Mouse (Mus musculus): ENCODE data around the gene Usb1. TPM values are rescaled to one million over a fixed set of nuclear protein-coding genes. Genes with fewer than 3 reads are reported as not detected.

Gene Usb1
- polyA plus RNA-seq, 1 experiment from 2014 or later, result 48.8 TPM

DNA sequence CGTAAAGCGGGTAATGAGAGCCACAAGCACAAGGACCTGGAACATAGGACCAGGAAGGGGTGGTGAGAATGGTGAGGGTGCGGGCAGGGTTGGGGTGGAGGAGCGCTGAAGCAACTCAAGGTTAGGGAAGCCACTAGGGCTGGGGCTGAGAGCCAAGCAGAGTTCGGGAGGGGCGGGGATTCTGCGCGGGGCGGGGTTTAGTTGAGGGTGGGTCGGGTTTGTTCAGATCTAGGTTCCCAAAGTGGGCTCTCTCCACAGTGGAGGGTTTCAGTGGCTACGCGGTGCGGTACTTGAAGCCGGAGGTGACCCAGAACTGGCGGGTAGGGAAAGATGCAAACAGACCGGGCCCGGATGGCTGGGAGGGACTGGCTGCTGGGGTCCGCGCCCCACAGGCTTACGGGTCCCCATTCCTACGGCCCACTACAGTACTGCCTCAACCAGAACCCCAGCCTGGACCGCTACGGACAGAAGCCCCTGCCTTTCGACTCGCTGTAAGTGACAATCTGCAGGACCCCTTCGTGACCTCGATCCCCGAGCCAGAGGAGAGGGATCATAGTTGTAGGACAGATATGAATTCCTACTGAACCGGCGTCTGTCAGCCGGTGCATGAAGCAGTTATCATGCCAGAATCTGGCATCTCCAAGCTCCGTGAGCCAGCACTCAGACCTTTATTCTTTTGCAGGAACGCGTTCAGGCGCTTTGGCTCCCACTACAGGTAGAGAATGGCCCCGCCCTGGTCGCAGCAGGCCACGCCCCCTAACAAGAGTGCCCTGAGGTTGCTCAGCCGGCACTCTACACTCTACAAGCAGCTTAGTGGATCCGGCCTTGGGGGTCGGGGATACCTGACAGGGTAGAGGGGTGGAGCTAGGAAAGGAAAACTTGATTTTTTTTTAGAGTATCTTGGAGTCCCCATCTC, 11.6 kb upstream of the Usb1 start:
- Histone ChIP-seq H3K4me3 (peak overlapping the region; percentile 49), H3K36me3 (peaks cover 19% of the 10 kb centered on the region), H3K27me3 (ENCODE audit: insufficient read depth, poor library complexity, severe bottlenecking) (peaks cover 36% of the 10 kb centered on the region), H3K27ac (peak overlapping the region; percentile 30; the same call in 1 of the 2 replicates), H3K4me1 (replicated peaks) (peaks cover 31% of the 10 kb centered on the region), H3K9me3 (no peaks in the 10 kb centered on the region)
- DNase-seq (ENCODE audit: low spot score), result peak; percentile 41
- 3% methylated on average over 41 of the region's 41 CpGs for WGBS

DNA sequence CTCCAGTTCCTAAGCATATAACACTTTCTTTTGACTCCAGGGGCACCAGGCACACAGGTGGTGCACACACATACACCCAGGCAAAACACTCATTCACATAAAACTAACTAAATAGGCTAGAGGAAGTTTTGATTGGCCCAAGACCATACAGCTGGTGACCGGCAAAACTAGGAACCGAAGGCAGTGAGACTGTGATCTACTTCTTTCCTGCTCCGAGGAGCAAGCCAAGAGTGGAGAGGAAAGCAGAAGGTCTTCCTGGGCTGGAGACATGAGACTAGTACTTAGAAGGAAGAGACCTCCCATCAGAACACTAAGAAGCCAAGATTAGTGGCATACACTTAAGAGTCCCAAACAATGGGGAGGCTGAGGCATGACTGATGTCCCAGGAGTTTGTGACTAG, 8.9 kb upstream of the Usb1 start:
- WGBS, result 95% methylated on average over 3 of the region's 3 CpGs
- DNase-seq (ENCODE audit: low spot score), result no peak
- Histone ChIP-seq H3K4me1 (replicated peaks) (peaks cover 49% of the 10 kb centered on the region), H3K27me3 (ENCODE audit: insufficient read depth, poor library complexity, severe bottlenecking) (peaks cover 35% of the 10 kb centered on the region), H3K9me3 (no peaks in the 10 kb centered on the region), H3K27ac (no peak overlapping the region), H3K4me3 (no peak overlapping the region), H3K36me3 (peaks cover 46% of the 10 kb centered on the region)

DNA sequence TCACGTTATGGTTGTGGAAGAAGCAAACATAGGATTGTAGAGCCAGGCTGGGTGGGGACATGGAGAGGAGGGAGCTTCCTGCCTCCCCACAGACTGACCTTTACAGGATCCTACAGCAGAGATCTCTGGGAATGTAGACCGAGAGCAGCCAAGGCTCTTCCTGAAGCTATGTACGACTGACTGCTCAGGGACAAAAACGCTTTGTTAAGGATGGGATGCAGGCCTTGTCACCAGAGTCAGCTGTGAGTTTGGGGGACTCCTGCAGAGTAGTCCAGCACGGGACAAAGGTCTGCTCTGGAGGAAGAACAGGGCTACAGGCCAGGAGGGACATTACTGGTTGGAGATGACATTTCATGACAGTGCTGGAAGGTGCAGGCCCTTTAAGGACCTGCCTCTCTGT, 7.4 kb upstream of the Usb1 start:
- no peak for DNase-seq (ENCODE audit: low spot score)
- WGBS, result 38% methylated on average over 5 of the region's 5 CpGs
- H3K27ac ChIP-seq, result 0 out of 2 replicates have a peak overlapping the region, but pooled peaks have one; percentile 5
- peaks cover 61% of the 10 kb centered on the region for H3K36me3 ChIP-seq
- no peaks in the 10 kb centered on the region for H3K9me3 ChIP-seq
- H3K4me3 ChIP-seq, result no peak overlapping the region
- peaks cover 21% of the 10 kb centered on the region for H3K27me3 ChIP-seq (ENCODE audit: insufficient read depth, poor library complexity, severe bottlenecking)
- peaks cover 52% of the 10 kb centered on the region for H3K4me1 ChIP-seq (replicated peaks)

DNA sequence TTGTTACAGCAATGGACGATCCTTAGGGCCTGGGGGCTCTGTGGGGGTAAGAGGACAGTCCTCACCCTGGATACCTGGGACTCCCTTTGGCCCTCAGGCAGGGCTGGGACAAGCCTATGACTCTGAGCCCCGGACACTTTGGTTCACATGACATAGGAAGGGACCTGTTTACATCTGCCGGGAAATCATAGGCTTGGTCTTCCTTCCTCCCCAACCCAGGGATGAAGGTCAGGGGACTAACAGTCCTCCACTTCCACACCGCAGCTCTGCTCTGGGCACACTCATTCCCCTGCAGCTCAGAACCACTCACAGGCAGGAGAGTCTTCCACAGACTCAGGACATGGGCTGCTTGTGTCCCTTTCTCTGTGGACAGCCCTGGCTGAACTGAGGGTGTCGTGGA, 5.3 kb upstream of the Usb1 start:
- 91% methylated on average over 5 of the region's 5 CpGs for whole genome bisulfite sequencing

DNA sequence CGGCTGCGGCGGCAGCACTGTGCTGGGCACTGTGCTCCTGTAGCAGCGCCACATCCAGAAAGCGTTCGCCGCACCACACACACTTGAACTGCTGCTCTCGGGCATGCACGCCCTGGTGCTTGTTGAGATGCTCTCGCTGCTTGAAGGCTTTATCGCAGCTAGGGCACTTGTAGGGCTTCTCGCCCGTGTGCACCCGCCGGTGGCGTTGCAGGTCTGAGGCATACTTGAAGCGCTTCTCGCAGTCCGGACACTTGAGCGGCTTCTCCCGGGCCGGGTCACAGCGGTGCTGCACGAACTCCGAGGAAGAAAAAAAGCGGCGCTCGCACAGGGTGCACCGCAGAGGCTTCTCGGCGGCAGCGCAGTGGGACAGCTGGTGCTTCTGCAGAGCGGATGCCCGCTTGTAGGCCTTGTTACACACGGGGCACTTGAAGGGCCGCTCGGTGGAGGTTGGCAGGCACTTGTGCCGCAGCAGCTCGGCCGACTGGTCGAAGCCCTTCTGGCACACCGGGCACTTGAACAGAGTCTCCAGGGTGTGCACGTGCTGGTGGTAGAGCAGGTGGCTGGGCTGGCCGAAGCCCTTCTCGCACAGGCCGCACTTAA, 4.1 kb upstream of the Usb1 start:
- H3K27ac ChIP-seq, result no peak overlapping the region
- no peak for DNase-seq (ENCODE audit: low spot score)
- 85% methylated on average over 46 of the region's 46 CpGs for WGBS
- no peak overlapping the region for H3K4me3 ChIP-seq
- peaks cover 59% of the 10 kb centered on the region for H3K4me1 ChIP-seq (replicated peaks)
- no peaks in the 10 kb centered on the region for H3K27me3 ChIP-seq (ENCODE audit: insufficient read depth, poor library complexity, severe bottlenecking)
- peaks cover 64% of the 10 kb centered on the region for H3K36me3 ChIP-seq
- H3K9me3 ChIP-seq, result no peaks in the 10 kb centered on the region

More for the DNA sequence above, 5.3 kb upstream of the Usb1 start:
- Histone ChIP-seq H3K36me3 (peaks cover 64% of the 10 kb centered on the region), H3K27ac (no peak overlapping the region), H3K9me3 (no peaks in the 10 kb centered on the region), H3K4me3 (no peak overlapping the region), H3K27me3 (ENCODE audit: insufficient read depth, poor library complexity, severe bottlenecking) (peaks cover 6% of the 10 kb centered on the region; the same call in 1 of the 2 replicates), H3K4me1 (replicated peaks) (peaks cover 51% of the 10 kb centered on the region)
- no peak for DNase-seq (ENCODE audit: low spot score)

DNA sequence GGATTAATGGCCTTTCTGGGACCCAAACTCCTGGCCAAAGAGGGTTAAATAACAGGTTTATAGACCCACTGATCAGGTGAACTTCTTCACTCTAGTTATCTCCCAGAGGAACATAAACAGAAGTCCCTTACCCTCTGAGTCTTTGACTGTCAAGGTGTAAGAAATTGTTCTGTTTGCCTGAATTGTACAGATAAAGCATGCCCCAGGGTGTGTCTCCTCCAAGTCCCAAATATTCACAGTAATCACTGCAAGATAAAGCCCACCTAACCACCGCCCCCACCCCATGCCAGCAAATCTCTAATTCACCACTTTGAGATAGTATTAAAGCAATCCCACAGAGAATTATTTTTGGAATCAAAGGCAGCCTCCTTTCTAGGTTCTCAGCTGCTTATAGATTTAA, 1.7 kb upstream of the Usb1 start:
- WGBS, result 84% methylated on average over 1 of the region's 1 CpGs
- H3K36me3 ChIP-seq, result peaks cover 66% of the 10 kb centered on the region
- H3K27me3 ChIP-seq (ENCODE audit: insufficient read depth, poor library complexity, severe bottlenecking), result no peaks in the 10 kb centered on the region
- DNase-seq (ENCODE audit: low spot score), result no peak
- H3K27ac ChIP-seq, result peak overlapping the region; percentile 94; the same call in 1 of the 2 replicates
- no peaks in the 10 kb centered on the region for H3K9me3 ChIP-seq
- peaks cover 53% of the 10 kb centered on the region for H3K4me1 ChIP-seq (replicated peaks)
- H3K4me3 ChIP-seq, result peak overlapping the region; percentile 76

DNA sequence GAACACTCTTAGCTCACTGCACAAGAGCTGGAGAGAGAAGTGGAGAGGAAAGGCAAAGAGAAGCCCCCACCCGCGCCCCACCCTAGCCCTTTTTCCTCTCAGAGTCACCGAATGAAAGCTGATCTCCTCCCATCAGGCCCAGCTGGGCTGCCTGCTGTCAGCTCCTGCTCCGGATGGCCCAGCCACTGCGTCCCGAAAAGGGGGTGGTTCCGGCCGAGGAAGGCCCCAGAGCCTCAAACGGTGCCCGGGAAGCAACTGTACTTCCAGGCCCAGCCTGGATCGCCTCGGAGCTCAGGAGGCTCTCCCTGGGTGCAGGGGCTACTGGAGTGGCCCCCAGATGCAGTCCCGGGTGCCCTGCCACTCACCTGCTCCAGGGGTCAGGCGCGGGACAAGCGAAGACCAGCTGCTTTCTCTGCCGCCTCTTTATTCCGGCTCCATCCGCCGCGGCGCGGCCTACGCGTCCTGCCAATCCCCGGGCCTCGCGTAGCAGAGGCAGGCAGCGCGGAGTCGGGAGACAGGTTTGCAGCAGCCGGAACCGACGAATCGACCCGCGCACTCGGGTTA, 846 bp upstream of the Usb1 start:
- peaks cover 47% of the 10 kb centered on the region for H3K4me1 ChIP-seq (replicated peaks)
- peak overlapping the region; percentile 94 for H3K27ac ChIP-seq
- peak overlapping the region; percentile 76 for H3K4me3 ChIP-seq
- peaks cover 57% of the 10 kb centered on the region for H3K36me3 ChIP-seq
- H3K27me3 ChIP-seq (ENCODE audit: insufficient read depth, poor library complexity, severe bottlenecking), result no peaks in the 10 kb centered on the region
- WGBS, result under 1% methylated on average over 38 of the region's 38 CpGs
- H3K9me3 ChIP-seq, result no peaks in the 10 kb centered on the region
- peak; percentile 86 for DNase-seq (ENCODE audit: low spot score)

DNA sequence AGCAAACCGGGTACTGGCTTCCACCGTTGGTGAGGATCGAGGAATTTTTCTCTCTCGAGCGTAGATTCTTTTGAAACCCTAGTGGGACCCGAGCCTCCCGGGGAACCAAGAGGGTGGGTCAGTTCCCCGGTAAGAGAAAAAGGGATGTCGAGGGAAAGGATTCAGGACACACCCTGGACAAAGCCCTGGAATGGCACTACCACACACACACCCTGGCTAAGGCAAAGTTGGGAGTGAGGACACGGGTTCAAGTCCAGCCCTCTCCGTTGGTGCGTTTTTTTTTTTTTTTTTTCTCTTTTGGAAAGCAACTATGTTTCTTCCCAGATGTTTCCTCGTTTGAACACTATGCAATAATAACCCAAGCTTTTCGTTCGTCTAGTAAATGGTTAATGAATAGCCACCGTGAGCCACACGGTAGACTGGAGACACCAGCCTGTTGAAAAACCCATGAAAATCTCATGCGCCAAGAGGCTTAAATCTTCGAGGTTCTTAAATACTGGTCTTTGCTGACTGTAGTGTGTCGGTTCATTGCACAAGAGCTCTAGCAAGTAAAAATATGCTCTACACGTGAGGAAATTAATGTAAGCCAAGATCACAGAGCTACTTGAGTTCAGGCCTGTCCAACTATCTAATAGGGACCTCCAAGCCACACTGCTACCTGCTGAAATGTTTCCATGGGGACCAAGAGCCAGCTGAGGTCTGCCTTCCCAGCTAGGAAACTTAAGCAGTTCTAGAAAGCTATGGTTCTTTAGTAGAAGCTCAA, 534 bp downstream of the Usb1 start:
- H3K4me1 ChIP-seq (replicated peaks), result peaks cover 38% of the 10 kb centered on the region
- WGBS, result 32% methylated on average over 21 of the region's 21 CpGs

DNA sequence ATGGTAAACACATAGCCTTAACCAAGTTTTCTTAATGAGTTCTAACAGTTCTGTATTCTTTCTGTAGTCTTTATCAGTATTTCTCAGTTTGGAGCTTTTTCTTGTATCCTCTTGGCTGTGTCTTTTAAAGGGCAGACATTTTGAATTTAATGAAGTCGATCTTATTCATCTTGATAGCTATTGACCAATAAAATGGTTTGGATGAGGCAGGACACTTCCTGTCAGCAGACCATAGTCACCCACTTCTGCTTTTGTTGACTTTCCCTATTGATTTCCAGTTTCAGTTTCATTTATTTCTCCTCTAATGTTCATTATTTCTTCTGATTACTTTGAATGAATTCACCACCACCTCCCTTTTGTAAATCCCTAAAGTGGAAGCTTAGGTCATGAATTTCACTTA, 3.6 kb downstream of the Usb1 start:
- Histone ChIP-seq H3K4me3 (no peak overlapping the region), H3K27ac (no peak overlapping the region), H3K9me3 (no peaks in the 10 kb centered on the region), H3K4me1 (replicated peaks) (peaks cover 19% of the 10 kb centered on the region), H3K27me3 (ENCODE audit: insufficient read depth, poor library complexity, severe bottlenecking) (no peaks in the 10 kb centered on the region), H3K36me3 (peaks cover 51% of the 10 kb centered on the region)
- DNase-seq (ENCODE audit: low spot score), result no peak
- 97% methylated on average over 1 of the region's 1 CpGs for WGBS

More for the DNA sequence above, 534 bp downstream of the Usb1 start:
- Histone ChIP-seq H3K36me3 (peaks cover 48% of the 10 kb centered on the region), H3K9me3 (no peaks in the 10 kb centered on the region), H3K27me3 (ENCODE audit: insufficient read depth, poor library complexity, severe bottlenecking) (no peaks in the 10 kb centered on the region), H3K27ac (peak overlapping the region; percentile 94), H3K4me3 (peak overlapping the region; percentile 76)
- DNase-seq (ENCODE audit: low spot score), result no peak

DNA sequence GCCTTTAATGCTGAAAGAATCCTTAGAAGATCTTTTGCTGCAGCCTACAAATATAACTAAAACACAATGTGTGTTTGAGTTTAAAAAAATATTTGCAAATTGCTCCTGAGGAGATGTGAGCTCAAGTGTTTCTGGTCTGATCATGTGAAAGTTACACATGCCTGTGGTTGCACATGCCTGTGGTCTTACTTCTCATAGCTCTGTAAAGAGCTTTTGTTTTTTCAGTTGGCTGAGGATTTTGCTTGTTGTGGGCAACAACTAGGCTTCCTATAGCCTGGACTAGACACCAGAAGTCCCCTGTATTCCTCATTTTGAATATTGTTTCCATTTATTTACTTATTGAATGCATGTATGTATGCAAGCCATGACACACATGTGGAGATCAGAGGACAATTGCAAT, 4.3 kb downstream of the Usb1 start:
- Histone ChIP-seq H3K36me3 (peaks cover 58% of the 10 kb centered on the region), H3K27ac (no peak overlapping the region)
- no peak for DNase-seq (ENCODE audit: low spot score)

DNA sequence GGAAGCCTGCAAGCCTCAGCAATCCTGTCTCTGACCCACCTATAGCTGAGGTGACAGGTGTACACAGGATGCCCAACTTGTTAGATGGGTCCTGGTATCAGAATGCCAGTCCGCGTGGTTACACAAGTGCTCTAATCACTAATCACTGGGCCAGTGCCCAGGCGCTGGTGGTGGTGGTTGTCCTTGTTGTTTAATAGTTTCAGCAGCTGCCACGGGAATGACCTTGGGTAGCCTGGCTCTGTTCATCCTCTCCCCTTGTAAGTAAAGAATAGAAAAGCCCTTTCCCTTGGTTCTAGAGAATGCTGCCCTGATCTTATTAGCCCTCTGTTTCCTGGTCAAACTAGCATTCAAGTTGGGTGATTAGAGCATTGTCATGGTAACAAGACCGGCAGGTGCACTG, 9.6 kb downstream of the Usb1 start:
- H3K4me3 ChIP-seq, result no peak overlapping the region
- H3K27me3 ChIP-seq (ENCODE audit: insufficient read depth, poor library complexity, severe bottlenecking), result no peaks in the 10 kb centered on the region
- no peak for DNase-seq (ENCODE audit: low spot score)
- H3K9me3 ChIP-seq, result no peaks in the 10 kb centered on the region
- H3K27ac ChIP-seq, result no peak overlapping the region
- H3K4me1 ChIP-seq (replicated peaks), result no peaks in the 10 kb centered on the region
- 66% methylated on average over 5 of the region's 5 CpGs for WGBS
- H3K36me3 ChIP-seq, result peaks cover 74% of the 10 kb centered on the region

More for the DNA sequence above, 4.3 kb downstream of the Usb1 start:
- peaks cover 14% of the 10 kb centered on the region for H3K4me1 ChIP-seq (replicated peaks)
- no peaks in the 10 kb centered on the region for H3K27me3 ChIP-seq (ENCODE audit: insufficient read depth, poor library complexity, severe bottlenecking)
- H3K9me3 ChIP-seq, result no peaks in the 10 kb centered on the region
- no peak overlapping the region for H3K4me3 ChIP-seq

DNA sequence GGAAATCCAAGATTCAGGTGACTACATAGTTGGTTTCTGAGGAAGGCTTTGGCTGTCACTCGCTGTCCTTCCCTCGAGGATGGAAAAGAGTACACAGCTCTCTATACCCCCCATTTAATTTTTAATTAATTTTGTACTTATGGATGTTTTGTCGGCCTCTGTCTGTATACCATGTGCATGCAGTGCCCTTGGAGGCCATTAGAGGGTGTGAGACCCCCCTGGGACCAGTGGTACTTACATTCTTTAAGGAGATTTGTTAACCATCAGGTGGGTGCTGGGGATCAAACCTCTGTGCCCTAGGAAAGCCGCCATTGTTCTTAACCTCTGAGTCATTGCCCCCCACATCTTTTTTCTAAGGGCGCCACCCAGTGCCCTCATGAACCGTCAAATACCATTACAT, 12.6 kb downstream of the Usb1 start:
- Histone ChIP-seq H3K27me3 (ENCODE audit: insufficient read depth, poor library complexity, severe bottlenecking) (peaks cover 11% of the 10 kb centered on the region; the same call in 1 of the 2 replicates), H3K4me1 (replicated peaks) (peaks cover 10% of the 10 kb centered on the region), H3K27ac (no peak overlapping the region), H3K9me3 (no peaks in the 10 kb centered on the region), H3K4me3 (no peak overlapping the region), H3K36me3 (peaks cover 52% of the 10 kb centered on the region)
- 76% methylated on average over 6 of the region's 6 CpGs for WGBS
- DNase-seq (ENCODE audit: low spot score), result no peak

Measured in hindbrain, embryonic 10.5 days (tissue).